Mouse (Mus musculus) layer of hippocampus, postnatal 36 days (tissue): ENCODE results near the gene Ipo11. TPM values are rescaled to one million over a fixed set of nuclear protein-coding genes. Genes with fewer than 3 reads are reported as not detected.

ENCODE experiments used
- DNase-seq, 2 experiments: peaks; one replicate each; pipeline ENCODE4 v3.0.0; 2022
- total RNA-seq, 2 experiments: library from RNA; stranded (reverse); gene quantifications; 2 replicates each; pipeline ENCODE4 v1.2.3; 2021

Gene Ipo11
- total RNA-seq, 2 experiments from 2014 or later, result 68.2 to 69.2 TPM

DNA sequence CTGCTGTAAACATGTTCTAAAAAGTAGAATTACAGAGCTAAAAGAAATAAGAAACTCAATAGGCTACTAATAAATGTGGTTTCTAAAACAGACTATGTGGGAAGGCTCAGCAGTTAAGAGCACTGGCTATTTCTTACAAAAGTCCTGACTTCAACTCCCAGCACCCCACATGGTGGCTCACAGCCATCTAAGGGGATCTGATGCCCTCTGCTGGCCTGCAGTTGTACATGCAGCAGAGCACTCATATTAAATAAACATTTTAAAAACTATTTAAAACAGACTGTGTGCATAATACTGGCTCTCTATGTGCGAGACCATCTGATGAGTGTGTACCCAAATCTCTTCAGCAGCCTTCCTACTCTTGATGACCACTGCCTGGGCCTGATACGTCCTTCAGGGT is 42.5 kb downstream of the Ipo11 start:
- no peak for DNase-seq

DNA sequence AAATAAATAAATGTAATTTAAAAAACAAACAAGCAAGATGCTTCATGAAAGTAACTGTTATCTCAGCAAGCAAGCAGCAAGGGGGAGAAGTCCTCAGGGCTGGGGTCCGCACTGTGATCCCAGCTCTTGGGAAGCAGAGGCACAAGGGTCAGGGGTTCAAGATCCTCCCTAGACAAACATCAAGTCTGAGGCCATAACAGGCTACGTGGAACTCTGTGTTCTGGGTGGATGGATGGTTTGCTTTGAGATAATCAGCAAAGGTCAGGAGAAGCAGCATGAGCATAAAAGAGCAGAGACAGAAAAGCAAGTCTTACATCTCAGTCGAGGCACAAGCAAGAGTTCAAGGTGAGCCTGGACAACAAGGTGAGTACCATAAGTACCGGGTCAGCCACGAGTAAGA is 43.1 kb downstream of the Ipo11 start:
- no peak for DNase-seq

DNA sequence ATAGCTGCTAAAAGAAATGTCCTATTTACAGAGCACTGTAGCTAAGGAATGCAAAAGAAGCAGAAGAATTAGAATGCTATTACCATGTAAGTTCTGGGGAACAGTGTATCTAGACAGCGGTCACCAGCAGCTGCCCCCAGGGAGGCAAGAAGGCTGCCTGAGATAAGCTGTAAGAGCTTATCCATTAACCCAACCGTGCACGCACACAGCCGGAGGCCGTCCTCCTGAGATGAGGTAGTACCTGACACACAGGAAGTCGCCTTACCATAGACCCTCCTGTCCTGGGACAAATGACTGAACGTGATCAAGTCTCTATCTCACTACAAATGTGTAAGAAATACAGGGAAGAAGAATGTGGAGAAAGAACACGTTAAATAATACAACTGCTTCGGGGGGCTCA is 43.6 kb downstream of the Ipo11 start:
- DNase-seq, result no peak

DNA sequence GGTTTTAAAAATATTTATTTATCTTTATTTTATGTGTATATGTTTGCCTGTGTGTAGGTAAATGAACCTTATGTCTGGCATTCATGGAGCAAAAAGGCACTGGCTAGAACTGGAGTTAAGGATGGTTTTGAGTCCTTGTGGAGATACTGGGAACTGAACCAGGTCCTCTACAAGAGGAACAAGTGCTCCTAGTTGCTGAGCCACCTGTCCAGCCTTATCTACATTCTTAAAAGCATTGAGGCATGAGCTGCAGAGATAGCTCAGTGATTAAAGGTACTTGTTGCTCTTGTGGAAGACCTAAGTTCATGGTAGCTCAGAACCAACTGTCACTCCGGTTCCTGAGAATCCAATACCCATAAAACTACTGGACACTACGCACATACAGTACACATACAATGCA is 49.4 kb downstream of the Ipo11 start:
- no peak for DNase-seq

DNA sequence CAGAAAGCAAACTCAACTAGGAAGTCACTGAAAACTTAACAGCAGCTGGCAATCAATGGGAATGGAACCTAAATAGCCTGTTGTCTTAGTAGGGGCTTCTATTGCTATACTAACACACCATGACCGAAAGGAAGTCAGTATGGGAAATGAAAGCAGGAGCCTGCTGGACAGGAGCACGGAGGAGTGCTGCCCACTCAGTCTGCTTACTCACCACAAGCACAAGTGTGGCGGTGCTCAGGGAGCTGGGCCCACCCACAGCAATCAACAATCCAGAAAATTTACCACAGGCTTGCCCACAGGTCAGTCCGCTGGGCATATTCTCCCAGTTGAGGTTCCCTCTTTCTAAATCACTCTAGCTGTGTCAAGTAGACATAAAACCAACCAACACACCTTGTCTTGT is 52.5 kb downstream of the Ipo11 start:
- no peak for DNase-seq

DNA sequence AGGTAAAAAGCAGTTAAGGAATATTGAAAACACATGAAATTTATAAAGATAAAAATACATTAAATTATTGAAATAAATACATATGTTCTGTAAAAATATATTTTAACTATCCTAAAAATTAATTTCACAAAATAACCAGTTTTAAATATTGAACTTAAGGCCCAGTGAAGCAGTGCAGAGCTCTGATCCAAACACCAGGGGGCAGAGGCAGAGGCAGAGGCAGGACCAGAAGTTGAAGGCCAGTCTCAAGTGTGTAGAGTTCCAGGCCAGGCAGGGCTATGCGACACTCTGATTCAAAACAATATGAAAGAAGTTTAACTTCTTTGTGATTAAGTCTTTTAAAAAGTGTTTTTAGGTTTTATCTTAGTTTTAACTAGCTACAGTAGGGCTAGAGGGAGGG is 60.5 kb downstream of the Ipo11 start:
- DNase-seq, result no peak

DNA sequence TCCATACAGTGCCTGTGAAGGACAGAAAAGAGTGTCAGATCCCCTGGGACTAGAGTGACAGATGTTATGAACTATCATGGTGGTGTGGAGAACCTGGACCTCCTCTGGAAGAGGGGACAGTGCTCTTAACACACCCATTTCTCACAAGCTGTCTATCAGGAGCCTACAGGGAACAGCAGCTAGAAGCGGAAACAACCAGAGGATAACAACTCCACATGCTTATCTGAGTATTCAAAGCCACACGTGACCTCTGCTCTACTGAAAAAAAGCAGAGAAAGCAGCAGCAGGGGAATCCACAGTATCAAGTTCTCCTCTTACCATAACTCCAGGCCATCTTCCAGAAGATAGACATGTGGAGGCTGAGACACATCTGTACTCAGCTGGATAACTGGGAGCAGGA is 71.2 kb downstream of the Ipo11 start:
- no peak for DNase-seq

DNA sequence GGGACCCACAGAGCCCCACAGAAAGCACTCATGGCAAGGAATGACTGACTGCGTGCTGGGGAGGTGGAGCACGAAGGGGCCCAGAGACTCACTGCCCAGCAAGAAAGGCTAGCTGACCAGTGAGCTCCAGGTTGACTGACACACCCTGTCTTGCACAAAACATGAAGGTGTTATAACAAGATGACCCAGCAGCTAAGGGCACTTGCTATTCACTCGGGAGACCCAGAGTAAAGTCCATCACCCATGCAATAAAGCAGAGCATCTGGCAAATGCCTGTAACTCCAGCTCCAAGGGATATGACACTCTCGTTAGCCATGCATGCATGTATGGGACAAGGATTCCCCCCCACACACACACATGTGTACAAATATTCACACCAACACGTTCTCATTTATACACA is 78.0 kb downstream of the Ipo11 start:
- no peak for DNase-seq

DNA sequence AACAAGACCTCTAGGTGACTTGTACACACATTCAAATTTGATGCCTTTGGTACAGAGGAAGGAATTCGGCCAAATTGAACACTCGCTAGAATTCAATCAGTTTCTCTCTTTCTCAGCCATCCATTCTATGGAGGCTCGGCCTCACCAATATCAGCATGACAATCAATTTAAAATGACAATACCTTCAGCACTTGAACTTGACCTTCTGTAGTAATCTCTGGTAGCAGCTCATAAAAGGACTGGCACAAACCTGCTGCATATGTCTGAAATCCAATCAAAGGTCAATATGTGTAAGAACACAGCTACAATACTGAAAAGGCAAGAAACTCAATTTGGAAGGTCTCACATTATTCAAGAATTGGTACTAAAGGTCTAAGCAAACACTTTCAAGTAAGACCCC is 80.2 kb downstream of the Ipo11 start:
- no peak for DNase-seq

DNA sequence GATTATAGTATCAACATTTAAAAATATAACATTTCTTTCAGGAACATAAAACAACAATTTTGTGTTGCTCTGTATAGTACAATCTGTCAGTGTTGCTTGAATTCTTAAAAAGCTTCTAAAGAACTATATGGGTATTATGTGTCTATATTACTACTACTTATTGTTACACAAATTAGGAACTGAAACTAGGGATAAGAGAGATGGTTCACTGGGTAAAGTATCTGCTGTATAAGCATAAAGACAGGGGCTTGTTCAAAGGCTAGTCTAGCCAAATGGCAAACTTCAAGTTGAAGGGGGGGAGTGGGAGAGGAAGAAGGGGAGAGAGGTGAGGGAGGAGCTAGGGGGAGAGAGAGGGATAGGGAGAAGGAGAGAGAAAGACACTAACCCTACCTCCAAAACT is 89.2 kb downstream of the Ipo11 start:
- no peak for DNase-seq

DNA sequence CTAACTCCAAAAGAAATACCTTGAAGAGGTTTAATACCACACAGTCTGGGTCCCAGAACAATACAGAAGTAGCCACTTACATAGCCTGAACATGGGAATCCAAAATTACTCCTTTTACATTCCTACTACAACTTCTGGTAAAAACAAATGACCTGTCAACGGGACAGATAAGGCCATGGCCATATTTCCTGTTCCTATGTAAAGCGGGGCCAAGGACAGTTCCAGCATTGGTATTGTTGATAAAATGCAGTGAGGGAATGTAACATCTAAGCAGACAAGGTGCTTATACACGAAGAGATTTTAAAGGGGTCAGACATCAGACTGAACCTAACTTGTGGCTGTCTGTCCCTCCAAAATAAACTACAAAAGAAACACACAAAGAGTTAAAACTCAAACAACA is 91.8 kb downstream of the Ipo11 start:
- no peak for DNase-seq

DNA sequence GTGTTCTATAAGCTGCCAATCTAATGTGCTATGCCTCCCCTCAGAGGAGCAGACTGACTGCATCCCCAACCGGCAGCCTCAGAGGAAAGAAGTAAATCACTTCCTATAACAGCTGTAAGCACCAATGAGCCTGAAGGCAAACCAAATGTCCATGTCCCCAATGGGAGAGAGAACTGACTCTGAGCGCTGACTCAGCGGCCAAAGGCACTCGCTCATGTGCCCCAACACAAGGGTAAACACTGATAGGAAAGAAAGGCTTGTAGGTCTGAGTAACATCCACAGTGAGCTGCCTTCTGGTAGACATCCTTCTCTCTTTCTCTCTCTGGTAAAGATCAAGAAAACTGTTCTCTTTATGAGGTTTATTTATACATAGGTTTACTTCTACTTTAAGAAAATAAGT is 94.2 kb downstream of the Ipo11 start:
- DNase-seq, result no peak

DNA sequence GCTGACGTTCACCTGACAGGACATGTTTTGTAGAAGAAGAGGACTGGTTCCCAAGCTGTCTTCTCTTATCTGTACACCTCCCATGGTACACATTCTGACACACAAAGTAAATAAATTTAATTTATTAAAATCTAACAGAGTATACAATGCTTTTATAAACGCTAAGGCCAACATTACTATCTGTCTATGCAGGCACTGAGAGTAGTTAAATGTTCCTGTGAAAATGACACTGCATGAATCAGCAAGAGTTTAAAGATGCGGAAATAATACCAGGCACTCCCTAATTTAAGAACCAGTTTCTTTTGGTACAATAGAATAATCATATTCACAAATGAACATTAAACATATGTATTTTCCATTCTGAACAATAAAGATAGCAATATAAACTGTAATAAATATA is 98.0 kb downstream of the Ipo11 start:
- DNase-seq, result no peak

DNA sequence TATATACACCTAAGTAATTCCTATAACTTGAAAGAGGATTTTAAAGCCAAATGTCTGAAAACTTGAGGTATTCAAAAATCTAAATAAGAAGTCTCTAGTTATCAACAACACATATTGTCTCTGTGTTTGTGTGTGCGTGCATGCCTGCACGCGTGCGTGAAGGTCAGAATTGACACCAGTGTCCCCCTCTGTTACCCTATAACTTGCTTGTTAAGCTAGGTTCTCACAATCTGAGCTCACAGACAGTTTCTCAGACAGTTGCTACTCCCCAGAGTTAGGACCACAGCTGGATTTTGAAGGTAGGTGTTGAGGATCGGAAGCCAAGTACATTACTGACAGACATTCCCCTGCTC is 100.3 kb downstream of the Ipo11 start:
- DNase-seq, result no peak

DNA sequence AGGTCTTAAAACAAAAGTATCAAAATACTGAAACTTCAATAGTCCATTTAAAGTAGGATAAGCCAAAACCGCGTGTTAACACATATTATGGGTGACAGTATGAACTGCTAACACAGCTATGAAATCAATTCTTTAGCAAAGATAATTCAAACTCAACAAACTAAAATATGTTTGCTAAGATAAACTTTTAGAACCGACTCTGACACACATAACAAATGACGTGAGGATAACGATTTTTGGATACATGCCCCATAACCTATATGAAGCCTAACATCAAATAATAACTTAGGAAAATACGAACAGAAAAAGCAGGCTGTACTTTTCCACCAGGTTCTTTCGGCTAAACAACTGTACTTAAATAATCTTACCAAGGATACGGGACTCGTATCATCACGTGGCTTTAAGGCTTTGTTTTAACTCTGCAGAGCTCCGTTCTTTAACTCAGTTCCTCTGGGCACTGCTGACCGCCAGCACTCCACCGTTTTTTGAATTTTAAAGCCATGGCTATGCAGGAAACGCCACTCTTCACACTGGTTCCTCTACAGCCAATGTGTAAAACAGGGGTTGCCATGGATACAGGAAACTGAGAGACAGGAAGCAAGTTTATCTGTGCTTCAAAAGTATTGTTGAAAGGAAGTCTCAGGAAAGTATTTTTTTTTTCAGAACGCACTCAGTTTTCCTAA is 100.8 kb downstream of the Ipo11 start:
- peak in 1 of 2 experiments; percentile 15 for DNase-seq

DNA sequence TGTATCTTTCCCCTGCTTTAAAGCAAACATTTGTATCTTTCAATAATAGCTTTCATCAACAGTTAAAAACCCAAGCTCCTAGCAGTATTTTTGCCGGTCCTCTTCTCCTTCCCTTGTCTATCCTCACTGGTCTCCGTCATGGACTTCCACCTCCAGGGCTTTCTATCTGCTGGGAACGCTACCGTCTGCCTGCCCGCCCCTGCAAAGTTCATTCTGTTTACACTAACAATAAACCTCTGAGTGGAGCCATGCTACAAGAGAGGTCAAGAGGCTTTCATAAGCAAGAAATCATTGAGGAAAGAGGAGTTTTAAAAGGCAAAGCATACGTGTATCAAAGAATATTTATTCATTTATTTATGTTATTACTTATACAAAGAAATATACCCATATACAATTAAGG is 106.7 kb downstream of the Ipo11 start:
- no peak for DNase-seq

DNA sequence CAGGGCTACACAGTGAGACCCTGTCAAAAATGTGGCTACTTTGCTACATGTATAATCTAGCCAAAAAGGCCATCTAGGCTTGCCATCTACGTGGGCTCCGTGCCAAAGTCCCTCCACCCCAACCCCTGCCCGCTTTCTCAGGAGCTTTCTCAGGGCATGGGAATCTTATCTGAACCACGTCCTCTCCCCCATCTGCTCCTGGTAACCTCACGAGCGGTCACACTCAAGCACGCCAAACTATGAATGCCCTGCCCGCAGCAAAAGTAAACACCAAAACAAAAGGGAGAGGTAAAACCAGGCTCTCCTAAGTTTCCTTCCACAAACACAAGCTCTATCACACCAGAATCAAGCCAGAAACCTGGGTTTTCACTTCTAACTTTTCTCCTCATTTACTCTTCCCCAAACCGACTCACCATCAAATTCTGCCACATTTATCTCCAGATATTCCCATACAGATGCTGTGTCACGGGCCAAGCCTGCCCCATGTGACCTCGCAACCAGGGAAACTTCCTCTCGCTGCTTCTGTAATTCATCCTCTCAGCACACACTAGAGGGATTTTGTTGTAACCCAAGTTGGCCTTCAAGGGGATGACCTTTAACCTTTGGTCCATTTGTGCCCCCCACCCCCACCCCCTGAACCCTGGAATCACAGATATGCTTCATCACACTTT is 107.3 kb downstream of the Ipo11 start:
- no peak for DNase-seq

DNA sequence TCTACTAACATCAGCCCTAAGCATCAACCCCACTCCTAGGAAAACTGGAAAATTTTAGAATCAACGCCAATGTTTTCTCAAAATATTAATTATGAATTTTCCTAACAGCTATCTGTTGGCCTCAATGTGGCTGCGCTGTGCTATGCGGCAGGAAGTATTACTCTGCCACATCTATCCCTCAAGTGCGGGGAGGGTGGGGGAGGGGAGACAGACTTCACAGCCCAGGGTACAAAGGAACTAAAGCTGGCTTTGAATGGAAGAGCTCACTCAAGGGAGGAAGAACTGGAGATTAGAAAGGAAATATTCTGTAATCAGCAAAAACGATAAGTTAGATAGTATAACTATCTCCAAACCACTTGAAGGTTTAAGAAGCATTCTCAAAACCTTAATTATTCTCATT is 111.1 kb downstream of the Ipo11 start:
- no peak for DNase-seq

DNA sequence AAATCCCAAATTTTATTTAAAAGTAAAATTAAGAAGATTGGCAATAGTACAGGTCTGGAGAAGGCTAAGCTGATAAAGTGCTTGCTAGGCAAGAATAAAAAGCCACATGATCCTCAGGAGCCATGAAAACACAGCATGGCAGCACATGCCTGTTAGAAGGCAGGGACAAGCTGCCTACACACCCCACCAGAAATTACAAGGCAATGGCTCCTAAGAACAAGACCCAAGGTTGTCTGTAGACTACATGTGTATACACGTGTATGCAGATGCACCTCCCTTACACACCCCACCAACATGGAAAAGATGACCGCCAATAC is 112.9 kb downstream of the Ipo11 start:
- DNase-seq, result no peak

DNA sequence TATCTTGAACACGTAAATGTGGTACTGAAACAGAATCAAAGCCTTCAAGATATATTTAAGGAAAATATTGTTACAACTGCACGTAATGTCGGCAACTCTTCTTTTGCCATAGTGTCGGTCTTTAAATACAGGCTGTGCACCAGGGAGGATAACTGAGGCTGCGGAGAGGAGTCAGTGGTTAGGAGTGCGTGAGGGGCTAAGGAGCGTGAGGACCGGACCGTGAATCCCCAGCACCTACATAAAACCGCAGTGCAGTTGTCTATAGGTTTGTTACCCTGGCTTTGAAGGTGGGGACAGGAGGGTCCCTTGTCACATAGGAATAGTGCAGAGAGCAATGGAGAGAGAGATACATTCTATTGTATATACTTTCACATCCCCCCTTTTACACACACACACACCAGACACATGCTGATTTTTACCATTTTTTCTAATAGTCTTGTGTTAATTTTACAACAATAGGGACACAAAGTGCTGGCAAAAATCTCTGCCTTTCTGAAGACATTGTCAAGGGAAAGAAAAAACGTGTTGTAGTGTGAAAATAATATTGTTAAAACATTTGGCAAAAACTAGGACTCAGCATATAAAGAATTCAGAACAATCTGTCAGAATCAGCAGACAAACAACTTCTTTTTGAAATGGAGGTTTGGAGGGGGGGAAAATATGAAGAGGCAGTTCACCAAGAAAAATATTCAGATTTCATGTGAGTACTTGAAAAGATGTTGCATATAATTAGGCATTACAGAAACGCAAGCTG is 113.5 kb downstream of the Ipo11 start:
- DNase-seq, result no peak

DNA sequence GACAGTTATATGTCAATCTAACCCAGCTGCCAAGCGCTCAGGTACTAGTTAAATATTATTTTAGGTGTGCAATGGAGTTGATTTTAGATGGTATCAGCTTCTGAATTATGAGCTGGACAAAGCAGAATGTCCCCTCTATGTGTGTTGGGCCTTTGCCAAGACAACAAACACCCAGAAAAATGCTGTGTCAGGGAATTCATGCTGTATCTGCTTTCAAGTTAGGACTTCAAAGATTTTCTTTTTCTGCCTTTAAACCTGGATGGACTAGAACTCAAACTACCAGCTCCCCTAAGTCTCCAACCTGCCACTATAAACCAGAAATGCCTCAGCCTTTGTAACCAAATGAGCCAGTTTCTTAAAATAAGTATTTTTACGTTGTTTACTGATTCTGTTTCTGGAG is 116.6 kb downstream of the Ipo11 start:
- DNase-seq, result no peak

DNA sequence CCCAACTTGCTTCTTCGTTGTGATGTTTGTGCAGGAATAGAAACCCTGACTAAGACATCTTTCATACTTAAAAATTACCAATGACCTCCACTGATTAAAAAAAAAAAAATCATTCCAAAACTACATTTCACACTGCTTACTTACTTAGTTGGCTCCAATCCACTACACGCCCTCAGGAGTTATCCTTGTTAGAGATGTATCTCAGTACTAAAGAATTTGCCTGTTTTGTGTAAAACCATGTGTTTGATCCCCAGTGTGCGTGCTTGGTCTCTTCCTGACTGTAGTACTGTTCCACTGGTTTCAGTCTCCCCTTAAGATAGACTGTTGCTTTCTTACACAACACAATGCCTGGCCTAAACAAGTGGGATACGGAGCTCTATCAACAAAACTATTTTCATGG is 117.0 kb downstream of the Ipo11 start:
- no peak for DNase-seq

DNA sequence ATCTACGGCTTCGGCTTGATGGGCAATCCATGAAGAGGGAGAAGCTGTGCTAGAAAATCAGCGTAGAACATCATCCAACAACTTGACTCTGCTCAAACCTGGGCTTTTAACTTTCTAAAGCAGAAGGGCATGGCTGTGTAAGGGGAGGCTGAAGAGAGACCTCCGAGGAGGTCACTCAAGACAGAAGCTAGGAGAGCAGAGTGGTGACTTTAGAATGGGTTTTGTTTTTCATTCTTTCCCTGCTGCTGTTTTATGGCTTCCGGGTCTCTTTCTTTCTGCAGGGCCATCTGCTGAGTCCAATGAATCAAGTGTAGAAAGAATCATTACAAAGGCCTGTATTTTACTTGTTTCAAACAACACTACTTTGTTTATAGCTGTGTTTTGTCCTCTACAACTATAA is 119.7 kb downstream of the Ipo11 start:
- no peak for DNase-seq

DNA sequence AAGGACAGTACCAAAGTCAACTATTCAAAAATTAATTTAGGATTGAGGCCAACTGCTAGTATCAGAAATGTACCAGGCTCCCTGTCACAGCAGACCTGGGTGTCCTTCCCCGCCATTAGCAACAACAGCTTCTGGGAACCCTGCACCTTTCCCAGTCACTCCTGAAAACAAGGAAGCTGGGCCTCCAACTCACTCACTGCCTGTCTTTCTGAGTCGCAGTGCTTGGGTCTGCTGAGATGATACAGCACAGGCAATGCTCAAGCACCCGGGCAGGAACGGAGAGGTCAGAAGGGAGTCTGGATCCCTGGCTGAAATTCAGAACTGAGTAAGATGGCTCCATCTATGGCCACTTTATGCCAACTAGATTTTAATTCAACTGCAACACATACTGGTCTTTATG is 123.2 kb downstream of the Ipo11 start:
- DNase-seq, result no peak
